ENCODE assay signal across 8 mouse cellular contexts in genomic region chr4:44168231-44168647, GRCm38 (mm10).
A peak's percentile ranks its signal among the peaks of the same experiment; 100 is the strongest.
DNase-seq lines count a peak whose midpoint lies in the region; ATAC-seq lines count a peak whose summit lies in the region.

No protein-coding gene starts in this region.

- intact Hi-C loops in gastrocnemius, postnatal 14 days (cut with DNase I; ENCODE audit: low total_unique reads), result no loop called here
- intact Hi-C loops in left cerebral cortex, postnatal 14 days (cut with DNase I), result loop anchor here (5.0 kb wide), 1 partner anchor 101 kb away; no protein-coding TSS in a partner anchor

- peak overlapping the region; percentile 25; the same call in 1 of the 2 replicates for H3K9ac ChIP-seq in intestine, embryonic 14.5 days (ENCODE audit: low read length)

- peak; percentile 98 for DNase-seq in adrenal gland, adult (ENCODE audit: inconsistent age in 2 of 2, low spot score in 1 of 2)
- DNase-seq in embryo, embryonic 10.5 days (ENCODE audit: low spot score), result peak; percentile 95
- DNase-seq in gastrocnemius, postnatal 14 days, result peak; percentile 95
- peak; percentile 89 for DNase-seq in intestine, embryonic 14.5 days (ENCODE audit: low spot score)
- DNase-seq in left cerebral cortex, postnatal 14 days (ENCODE audit: low spot score in 2 of 2), result peak; percentile 81 to 90
- DNase-seq in mesoderm, embryonic 11.5 days (ENCODE audit: low read depth, low spot score), result peak; percentile 98
- peak; percentile 83 to 85 for DNase-seq in right cerebral cortex, postnatal 36 days (ENCODE audit: low spot score in 2 of 2)
- DNase-seq in yolk sac, embryonic 10.5 days (ENCODE audit: low spot score), result peak; percentile 95

- no peaks in the 10 kb centered on the region for H3K36me3 ChIP-seq in intestine, embryonic 14.5 days (ENCODE audit: control insufficient read depth, insufficient read depth, low read length)

- H3K4me2 ChIP-seq in intestine, embryonic 14.5 days (ENCODE audit: low read length), result peak overlapping the region; percentile 63

- peaks cover 25% of the 10 kb centered on the region for H3K4me1 ChIP-seq in intestine, embryonic 14.5 days (replicated peaks; ENCODE audit: control insufficient read depth, insufficient read depth, low read length)

- no peaks in the 10 kb centered on the region for H3K9me3 ChIP-seq in intestine, embryonic 14.5 days (ENCODE audit: control insufficient read depth, low read length)

- WGBS in intestine, embryonic 14.5 days, result 0% methylated on average over 23 of the region's 34 CpGs

- ATAC-seq in intestine, embryonic 14.5 days (replicated peaks; ENCODE audit: low FRiP score, low TSS enrichment, low read depth), result peak; percentile 85

- peak overlapping the region; percentile 48 for H3K4me3 ChIP-seq in intestine, embryonic 14.5 days (ENCODE audit: low read depth, low read length)

- no peaks in the 10 kb centered on the region for H3K27me3 ChIP-seq in intestine, embryonic 14.5 days (replicated peaks; ENCODE audit: control insufficient read depth, insufficient read depth, low read length)

- H3K27ac ChIP-seq in intestine, embryonic 14.5 days (ENCODE audit: low read depth), result peak overlapping the region; percentile 51

Comparison
In these comparisons a context has a peak if more than half of its experiments do, and no peak if none do; other contexts are left out.
1. Peak in every context shown above with its lines: DNase-seq, ATAC-seq, H3K4me3 ChIP-seq and H3K27ac ChIP-seq.